Mouse (Mus musculus) cerebellum, postnatal 25 days (tissue): ENCODE data around the gene Serpina1d.
"Not testable (repeated sequence)": the region's sequence is repeated elsewhere in the genome, so short reads cannot be mapped to it uniquely, and the experiment has no call there.

ENCODE experiments used
- DNase-seq, 2 experiments: peaks; one replicate each; pipeline ENCODE4 v3.0.0; 2021; ENCODE audit warnings: mixed read lengths in 2 of 2

The Serpina1d gene

GRCm38 (mm10) chr12:103773246-103773851, at the start of gene Serpina1d:
TSS of gene Serpina1d (minus strand) at chr12:103773592.
- DNase-seq: not testable (repeated sequence)

- DNase-seq: not testable (repeated sequence)
Observed at GRCm38 (mm10) chr12:103770597-103770996, 2.8 kb downstream of the Serpina1d start.

- not testable (repeated sequence) for DNase-seq
Observed at GRCm38 (mm10) chr12:103763083-103763482, 10.3 kb downstream of the Serpina1d start.

GRCm38 (mm10) chr12:103760316-103760715, 13.1 kb downstream of the Serpina1d start:
- not testable (repeated sequence) for DNase-seq

GRCm38 (mm10) chr12:103745957-103746356, 27.4 kb downstream of the Serpina1d start:
- not testable (repeated sequence) for DNase-seq

- not testable (repeated sequence) for DNase-seq
Observed at GRCm38 (mm10) chr12:103737791-103738580, 35.4 kb downstream of the Serpina1d start.

- not testable (repeated sequence) for DNase-seq
Observed at GRCm38 (mm10) chr12:103735566-103735965, 37.8 kb downstream of the Serpina1d start.

- not testable (repeated sequence) for DNase-seq
Observed at GRCm38 (mm10) chr12:103735101-103735500, 38.3 kb downstream of the Serpina1d start.
